Mouse (Mus musculus) MEL (cell line): ENCODE data around the gene Car15. TPM values are rescaled to one million over a fixed set of nuclear protein-coding genes. Genes with fewer than 3 reads are reported as not detected.

Experiments
- DNase-seq: peaks from one replicate; pipeline ENCODE4 v3.0.0; 2011; ENCODE audit warnings: low read depth, low spot score
- H3K27ac ChIP-seq: 2 replicates; pipeline ENCODE4 v1.5.1; 2012; ENCODE audit warnings: low read depth, mild to moderate bottlenecking, control low read depth, low read length, moderate library complexity; ENCODE audit not compliant: control insufficient read depth
- H3K27me3 ChIP-seq, 2 experiments: fragments of 150-350 bp in 1 of 2; sonication (generic) in 1 of 2; 2 replicates each; pipeline ENCODE4 v1.6.1; 2012; ENCODE audit warnings: low read length in 2 of 2, mild to moderate bottlenecking in 2 of 2, improper control_type of control experiment in 1 of 2, moderate library complexity in 1 of 2; ENCODE audit not compliant: insufficient read depth in 2 of 2, control insufficient read depth in 1 of 2
- H3K36me3 ChIP-seq, 2 experiments: 2 replicates each; pipeline ENCODE4 v1.6.1; 2012 to 2014; ENCODE audit warnings: low read length in 2 of 2, improper control_type of control experiment in 1 of 2, inconsistent platforms in 1 of 2, mild to moderate bottlenecking in 1 of 2; ENCODE audit not compliant: insufficient read depth in 2 of 2, control insufficient read depth in 1 of 2
- H3K4me1 ChIP-seq, 2 experiments: fragments of 150-350 bp in 1 of 2; sonication (generic) in 1 of 2; 2 replicates each; pipeline ENCODE4 v1.6.1; 2012; ENCODE audit warnings: low read length in 2 of 2, improper control_type of control experiment in 1 of 2, mild to moderate bottlenecking in 1 of 2; ENCODE audit not compliant: insufficient read depth in 2 of 2, control insufficient read depth in 1 of 2
- H3K4me3 ChIP-seq, 2 experiments: fragments of 150-350 bp in 1 of 2; sonication (generic) in 1 of 2; 2 replicates each; pipeline ENCODE4 v1.5.1; 2012; ENCODE audit warnings: low read depth in 2 of 2, low read length in 2 of 2, mild to moderate bottlenecking in 2 of 2, moderate library complexity in 2 of 2, control low read depth in 1 of 2, improper control_type of control experiment in 1 of 2; ENCODE audit not compliant: control insufficient read depth in 1 of 2, insufficient read depth in 1 of 2
- H3K79me2 ChIP-seq: 2 replicates; pipeline ENCODE4 v1.6.1; 2012; ENCODE audit warnings: mild to moderate bottlenecking, low read length, moderate library complexity; ENCODE audit not compliant: control insufficient read depth, poor library complexity, insufficient read depth
- H3K9ac ChIP-seq: 2 replicates; pipeline ENCODE4 v1.6.1; 2012; ENCODE audit warnings: low read depth, mild to moderate bottlenecking, control low read depth, low read length, moderate library complexity; ENCODE audit not compliant: control insufficient read depth, poor library complexity, severe bottlenecking
- H3K9me3 ChIP-seq: fragments of 150-350 bp; sonication (generic); replicated peaks from 2 replicates; pipeline ENCODE4 v1.6.1; 2012; ENCODE audit warnings: mild to moderate bottlenecking, low read length, improper control_type of control experiment, moderate library complexity; ENCODE audit not compliant: insufficient read depth
- CHD2 ChIP-seq: IDR thresholded peaks from 2 replicates; pipeline ENCODE4 v1.6.1; 2011; ENCODE audit warnings: low read length, improper control_type of control experiment
- CTCF ChIP-seq, 3 experiments: IDR thresholded peaks in 2 of 3; conservative IDR thresholded peaks in 1 of 3; 2 replicates each; pipeline ENCODE4 v1.5.1; 2011 to 2012; ENCODE audit warnings: low read length in 3 of 3, low read depth in 2 of 3, mild to moderate bottlenecking in 2 of 3, improper control_type of control experiment in 1 of 3, inconsistent platforms in 1 of 3, mixed read lengths in 1 of 3, moderate library complexity in 1 of 3; ENCODE audit not compliant: control insufficient read depth in 1 of 3, insufficient read depth in 1 of 3, poor library complexity in 1 of 3, severe bottlenecking in 1 of 3
- JUND ChIP-seq: IDR thresholded peaks from 2 replicates; pipeline ENCODE4 v1.6.1; 2011; ENCODE audit warnings: low read depth, mild to moderate bottlenecking, improper control_type of control experiment, low read length
- MAFK ChIP-seq: IDR thresholded peaks from 2 replicates; pipeline ENCODE4 v1.6.1; 2011; ENCODE audit warnings: low read depth, mild to moderate bottlenecking, low read length, improper control_type of control experiment, borderline replicate concordance
- MAX ChIP-seq: IDR thresholded peaks from 2 replicates; pipeline ENCODE4 v1.6.1; 2011; ENCODE audit warnings: low read length, improper control_type of control experiment
- MAZ ChIP-seq: IDR thresholded peaks from 2 replicates; pipeline ENCODE4 v1.6.1; 2012; ENCODE audit warnings: low read depth, mild to moderate bottlenecking, inconsistent platforms, low read length, improper control_type of control experiment
- MXI1 ChIP-seq: IDR thresholded peaks from 2 replicates; pipeline ENCODE4 v1.6.1; 2011; ENCODE audit warnings: mild to moderate bottlenecking, low read depth, low read length, improper control_type of control experiment
- MYB ChIP-seq: IDR thresholded peaks from 2 replicates; pipeline ENCODE4 v1.6.1; 2011; ENCODE audit warnings: mild to moderate bottlenecking, low read depth, low read length, improper control_type of control experiment
- NRF1 ChIP-seq: IDR thresholded peaks from 2 replicates; pipeline ENCODE4 v1.6.1; 2014; ENCODE audit warnings: low read depth, mild to moderate bottlenecking, inconsistent platforms, low read length, improper control_type of control experiment, moderate library complexity; ENCODE audit not compliant: poor library complexity, insufficient read depth, severe bottlenecking
- POLR2AphosphoS2 ChIP-seq: IDR thresholded peaks from 2 replicates; pipeline ENCODE4 v1.6.1; 2011; ENCODE audit warnings: low read length, improper control_type of control experiment
- POLR2AphosphoS5 ChIP-seq: IDR thresholded peaks from 2 replicates; pipeline ENCODE4 v1.6.1; 2012; ENCODE audit warnings: low read depth, borderline replicate concordance, mild to moderate bottlenecking, inconsistent platforms, low read length, moderate library complexity, mixed read lengths
- RAD21 ChIP-seq: IDR thresholded peaks from 2 replicates; pipeline ENCODE4 v1.6.1; 2011; ENCODE audit warnings: mild to moderate bottlenecking, low read depth, low read length, improper control_type of control experiment
- SMC3 ChIP-seq: IDR thresholded peaks from 2 replicates; pipeline ENCODE4 v1.6.1; 2011; ENCODE audit warnings: low read depth, low read length, improper control_type of control experiment
- TBP ChIP-seq: IDR thresholded peaks from 2 replicates; pipeline ENCODE4 v1.8.0; 2011; ENCODE audit warnings: low read depth, low read length, improper control_type of control experiment
- UBTF ChIP-seq: IDR thresholded peaks from 2 replicates; pipeline ENCODE4 v1.6.1; 2012; ENCODE audit warnings: low read depth, mild to moderate bottlenecking, inconsistent platforms, low read length, improper control_type of control experiment, moderate library complexity, borderline replicate concordance; ENCODE audit not compliant: insufficient read depth
- ZC3H11A ChIP-seq: IDR thresholded peaks from 2 replicates; pipeline ENCODE4 v1.6.1; 2012; ENCODE audit warnings: low read depth, mild to moderate bottlenecking, inconsistent platforms, low read length, improper control_type of control experiment
- ZNF384 ChIP-seq: IDR thresholded peaks from 2 replicates; pipeline ENCODE4 v1.6.1; 2012; ENCODE audit warnings: low read depth, mild to moderate bottlenecking, inconsistent platforms, low read length, improper control_type of control experiment
- polyA plus RNA-seq, 2 experiments: library from polyadenylated mRNA; stranded (reverse) in 1 of 2; unstranded in 1 of 2; fragments of >175 nt in 1 of 2; fragments of >200 nt in 1 of 2; gene quantifications; 2 replicates each; pipeline versions ENCODE4 v1.2.1 to v1.2.4; 2012; ENCODE audit warnings: low replicate concordance in 2 of 2, low read depth in 1 of 2; ENCODE audit not compliant: insufficient read length in 2 of 2, insufficient read depth in 1 of 2, missing spikeins in 1 of 2
- total RNA-seq: library from RNA; depleted of rRNA; stranded (reverse); fragments of 300-350 nt; gene quantifications from 2 replicates; pipeline ENCODE4 v1.2.3, GENCODE M21; 2012; rRNA removed

Gene Car15
- total and polyA plus RNA-seq, 3 experiments, result 2.0 to 3.6 TPM; not detected in 1

DNA sequence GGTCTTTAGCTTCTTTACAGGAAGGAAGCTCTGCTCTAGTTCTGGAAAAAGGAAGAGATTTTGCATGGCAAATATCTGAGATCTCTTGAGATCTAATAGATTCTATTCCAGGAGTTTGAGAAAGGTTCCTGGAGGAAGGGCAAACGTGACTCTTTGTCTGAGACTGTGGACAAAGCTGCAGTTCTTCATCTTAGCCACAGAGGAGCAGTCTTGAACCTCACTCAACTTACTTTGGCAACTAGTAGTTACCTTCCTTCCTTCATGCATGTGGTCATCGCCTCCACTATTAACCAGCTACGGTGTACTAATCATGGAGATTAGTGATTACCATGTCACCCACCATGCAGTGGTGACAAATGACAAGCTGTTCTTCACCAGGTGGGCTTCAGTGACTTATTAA is 52.8 kb downstream of the Car15 start:
- H3K9me3 ChIP-seq, result no peaks in the 10 kb centered on the region
- TF ChIP-seq MAFK (no peak), POLR2AphosphoS2 (no peak), MYB (no peak), ZNF384 (no peak), MXI1 (no peak), TBP (no peak), CTCF (IDR thresholded peaks at IDR 0.05 in 2 of 3, conservative IDR thresholded peaks at IDR 0.05 in 1 of 3; ENCODE audit: control insufficient read depth in 1 of 3, insufficient read depth in 1 of 3, low read depth in 2 of 3, low read length in 3 of 3, poor library complexity in 1 of 3, severe bottlenecking in 1 of 3) (peak in 2 of 3 experiments; percentile 20 to 27; a peak in 2 of 6 replicates), POLR2AphosphoS5 (no peak), UBTF (no peak), RAD21 (no peak; the same call in 1 of the 2 replicates), MAZ (no peak), SMC3 (peak; percentile 15; the same call in 1 of the 2 replicates), ZC3H11A (no peak), JUND (no peak), NRF1 (no peak), MAX (no peak), CHD2 (no peak)
- H3K9ac ChIP-seq, result no peak overlapping the region
- H3K36me3 ChIP-seq, result peaks cover 0 to 35% of the 10 kb centered on the region in 2 experiments; a peak in 2 of 4 replicates
- DNase-seq, result no peak
- no peak overlapping the region for H3K27ac ChIP-seq
- no peak overlapping the region for H3K4me3 ChIP-seq
- no peaks in the 10 kb centered on the region for H3K4me1 ChIP-seq
- H3K27me3 ChIP-seq, result no peaks in the 10 kb centered on the region
- no peaks in the 10 kb centered on the region for H3K79me2 ChIP-seq

Other genes with a start within 250 kb of the Car15 start
- gene Smpd4, start 219.0 kb downstream of the Car15 start, total RNA-seq, result 47.6 and 51.0 TPM in 2 replicates
- 100 to 1,000 TPM in 1 of 2 experiments, 10 to 100 TPM in 1; 94.3 to 609 TPM for gene Smpd4, start 219.0 kb downstream of the Car15 start, polyA plus RNA-seq
- gene Ccdc74a, start 191.9 kb downstream of the Car15 start, total RNA-seq, result 1.7 and 1.9 TPM in 2 replicates
- gene Ccdc74a, start 191.9 kb downstream of the Car15 start, polyA plus RNA-seq, result 1 to 10 TPM in 1 of 2 experiments, not detected in 1; 4.6 TPM
- gene Med15, start 105.5 kb downstream of the Car15 start, total RNA-seq, result 25.9 and 27.6 TPM in 2 replicates
- gene Med15, start 105.5 kb downstream of the Car15 start, polyA plus RNA-seq, result 10 to 100 TPM in 1 of 2 experiments, not detected in 1; 62.0 TPM
- gene Klhl22, start 78.7 kb downstream of the Car15 start, total RNA-seq, result 93.6 and 97.0 TPM in 2 replicates
- gene Klhl22, start 78.7 kb downstream of the Car15 start, polyA plus RNA-seq, result 100 to 1,000 TPM in 1 of 2 experiments, 10 to 100 TPM in 1; 82.4 to 191 TPM
- 0.62 TPM in 2 replicates for gene Scarf2, start 41.1 kb downstream of the Car15 start, total RNA-seq
- 1 to 10 TPM in 1 of 2 experiments, not detected in 1; 1.2 TPM for gene Scarf2, start 41.1 kb downstream of the Car15 start, polyA plus RNA-seq
- gene B830017H08Rik, start 5.2 kb downstream of the Car15 start, total RNA-seq, result not detected in 2 replicates
- under 1 TPM in 1 of 2 experiments, not detected in 1; 0.06 TPM for gene B830017H08Rik, start 5.2 kb downstream of the Car15 start, polyA plus RNA-seq
- 0.16 and 0.35 TPM in 2 replicates for gene Gm20518, start 53.3 kb upstream of the Car15 start, total RNA-seq
- under 1 TPM in 1 of 2 experiments, not detected in 1; 0.53 TPM for gene Gm20518, start 53.3 kb upstream of the Car15 start, polyA plus RNA-seq
- 0.04 TPM in 1 of 2 replicates, not detected in the other for gene Tssk1, start 55.9 kb upstream of the Car15 start, total RNA-seq
- under 1 TPM in 1 of 2 experiments, not detected in 1; 0.36 TPM for gene Tssk1, start 55.9 kb upstream of the Car15 start, polyA plus RNA-seq
- gene Dgcr2, start 60.2 kb upstream of the Car15 start, total RNA-seq, result 35.1 and 37.1 TPM in 2 replicates
- 10 to 100 TPM in 1 of 2 experiments, not detected in 1; 53.7 TPM for gene Dgcr2, start 60.2 kb upstream of the Car15 start, polyA plus RNA-seq
- 0.10 TPM in 1 of 2 replicates, not detected in the other for gene Tssk2, start 60.3 kb upstream of the Car15 start, total RNA-seq
- under 1 TPM in 1 of 2 experiments, not detected in 1; 0.24 TPM for gene Tssk2, start 60.3 kb upstream of the Car15 start, polyA plus RNA-seq
- 18.5 and 21.7 TPM in 2 replicates for gene Ess2, start 73.0 kb upstream of the Car15 start, total RNA-seq
- 10 to 100 TPM in 1 of 2 experiments, not detected in 1; 26.8 TPM for gene Ess2, start 73.0 kb upstream of the Car15 start, polyA plus RNA-seq
- gene Gsc2, start 76.7 kb upstream of the Car15 start, total RNA-seq, result not detected in 2 replicates
- gene Gsc2, start 76.7 kb upstream of the Car15 start, polyA plus RNA-seq, result not detected
- 102 and 114 TPM in 2 replicates for gene Slc25a1, start 89.9 kb upstream of the Car15 start, total RNA-seq
- gene Slc25a1, start 89.9 kb upstream of the Car15 start, polyA plus RNA-seq, result 100 to 1,000 TPM in 1 of 2 experiments, not detected in 1; 184 TPM
- gene Vpreb2, start 142.1 kb upstream of the Car15 start, total RNA-seq, result not detected in 2 replicates
- gene Vpreb2, start 142.1 kb upstream of the Car15 start, polyA plus RNA-seq, result not detected
- gene Dgcr6, start 214.5 kb upstream of the Car15 start, total RNA-seq, result 64.1 and 66.8 TPM in 2 replicates
- gene Dgcr6, start 214.5 kb upstream of the Car15 start, polyA plus RNA-seq, result 100 to 1,000 TPM in 1 of 2 experiments, not detected in 1; 133 TPM